Mouse (Mus musculus): ENCODE results near the gene Tpcn1.
A peak's percentile ranks its signal among the peaks of the same experiment; 100 is the strongest.

The Tpcn1 gene

DNA sequence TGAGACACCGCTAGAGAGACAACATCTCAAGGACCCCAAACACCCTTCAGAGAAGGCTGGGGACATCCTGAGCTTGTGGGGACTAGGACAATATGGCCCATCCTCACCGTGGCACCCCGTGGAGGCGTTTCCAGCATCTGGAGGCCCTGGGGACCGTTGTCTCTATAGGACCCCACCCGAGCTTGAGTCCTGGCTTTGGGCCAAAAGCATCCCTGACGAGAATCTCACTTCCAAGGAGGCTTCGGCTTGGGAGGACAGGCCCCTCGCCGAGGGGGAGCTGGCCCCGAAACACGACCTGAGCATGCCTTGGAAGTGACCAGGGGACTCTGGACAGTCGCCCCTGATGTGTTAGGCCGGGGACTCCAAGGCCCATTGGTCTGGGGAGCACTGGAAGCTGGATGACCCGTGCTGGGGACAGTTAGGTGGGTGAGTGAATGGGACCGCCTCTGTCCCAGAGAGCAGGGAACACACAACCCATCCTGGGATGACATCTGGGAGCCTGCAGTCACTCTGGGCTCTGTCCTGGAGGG is 20.8 kb upstream of the Tpcn1 start:
- no peak for DNase-seq (ENCODE audit: low read depth, low spot score)

DNA sequence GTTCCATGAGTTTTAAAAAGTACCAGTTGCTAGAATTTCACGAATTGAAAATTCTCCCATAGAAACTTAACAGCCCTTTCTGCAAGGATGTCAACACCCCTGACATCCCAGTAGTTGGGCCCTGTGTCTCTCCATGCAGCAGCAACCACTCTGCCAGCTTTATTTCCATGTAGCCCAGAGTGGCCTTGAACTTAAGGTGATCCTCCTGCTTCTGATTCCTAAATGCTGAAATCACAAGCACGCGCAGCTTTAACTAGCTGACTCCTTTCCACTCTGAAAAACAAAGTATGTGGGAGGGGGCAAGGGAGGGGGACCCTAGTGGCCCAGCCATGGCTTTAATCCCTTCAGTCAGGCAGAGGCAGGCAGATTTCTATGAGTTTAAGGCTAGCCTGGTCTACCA is 18.9 kb upstream of the Tpcn1 start:
- no peak for DNase-seq (ENCODE audit: low read depth, low spot score)

DNA sequence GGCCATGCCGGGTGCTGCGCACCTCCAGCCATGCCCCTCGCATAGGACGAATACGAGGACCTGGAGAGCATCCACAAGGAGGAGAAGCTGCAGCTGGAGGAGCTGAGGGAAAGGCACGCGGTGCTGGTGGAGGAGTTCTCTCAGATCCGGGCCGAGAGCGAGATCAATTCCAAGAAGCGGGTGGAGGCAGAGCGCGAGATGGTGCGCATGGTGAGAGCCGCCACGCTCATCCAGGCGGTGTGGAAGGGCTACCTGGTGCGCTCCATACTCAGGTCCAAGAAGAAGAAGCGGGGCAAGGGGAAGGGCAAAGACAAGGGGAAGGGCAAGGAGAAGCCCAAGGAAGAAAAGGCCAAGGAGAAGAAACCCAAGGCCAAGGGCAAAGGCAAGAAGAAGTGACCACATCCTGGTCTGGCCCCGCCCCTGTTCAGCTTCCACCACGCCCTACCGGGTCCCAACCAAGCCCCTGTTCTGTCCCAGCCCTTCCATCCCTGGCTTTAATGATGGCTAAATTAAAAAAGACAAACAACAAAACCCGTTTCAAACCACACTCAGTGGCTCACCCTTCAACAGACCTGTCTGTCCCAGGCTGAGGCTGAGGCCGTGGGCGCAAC is 18.2 kb upstream of the Tpcn1 start:
- no peak for DNase-seq (ENCODE audit: low read depth, low spot score)

DNA sequence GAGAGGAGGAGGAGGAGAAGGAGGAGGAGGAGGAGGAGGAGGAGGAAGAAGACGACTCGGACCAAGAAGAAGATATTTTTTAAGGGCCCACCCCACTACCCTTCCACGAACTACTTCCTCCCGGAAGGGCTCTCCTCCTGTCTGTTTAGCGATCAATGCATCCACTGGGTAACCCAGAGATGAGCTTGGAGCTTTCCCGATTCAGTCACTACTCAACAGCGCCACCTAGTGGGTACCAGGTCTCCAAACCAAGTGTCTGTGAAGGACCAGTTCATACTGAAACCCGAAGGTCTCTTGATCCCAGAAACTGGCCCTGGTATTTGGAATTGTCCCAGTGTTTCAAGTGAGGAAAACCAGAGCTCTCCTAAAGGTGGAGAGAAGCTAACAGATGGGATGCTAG is 17.2 kb upstream of the Tpcn1 start:
- peak; percentile 80 for DNase-seq (ENCODE audit: low read depth, low spot score)

DNA sequence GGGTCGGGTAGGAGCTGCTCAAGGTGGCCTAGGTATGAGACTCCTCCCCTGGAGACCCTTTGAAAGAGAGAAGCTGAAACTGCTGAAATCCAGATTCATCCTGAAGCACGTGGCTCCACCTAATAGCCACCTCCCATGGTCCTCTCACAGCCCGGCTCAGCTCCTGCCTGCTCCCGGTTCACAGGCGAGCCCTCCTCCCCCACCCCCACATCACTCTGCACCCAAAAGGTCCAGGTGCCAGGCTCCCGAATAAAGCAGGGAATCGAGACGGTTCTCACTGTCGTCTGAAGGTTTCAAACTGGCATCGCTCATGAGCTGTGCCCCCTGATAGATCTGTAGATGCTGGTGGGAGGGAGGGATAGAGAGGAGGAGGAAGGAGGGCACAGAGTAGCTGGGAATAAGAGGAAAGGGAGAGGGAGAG is 16.8 kb upstream of the Tpcn1 start:
- no peak for DNase-seq (ENCODE audit: low read depth, low spot score)

DNA sequence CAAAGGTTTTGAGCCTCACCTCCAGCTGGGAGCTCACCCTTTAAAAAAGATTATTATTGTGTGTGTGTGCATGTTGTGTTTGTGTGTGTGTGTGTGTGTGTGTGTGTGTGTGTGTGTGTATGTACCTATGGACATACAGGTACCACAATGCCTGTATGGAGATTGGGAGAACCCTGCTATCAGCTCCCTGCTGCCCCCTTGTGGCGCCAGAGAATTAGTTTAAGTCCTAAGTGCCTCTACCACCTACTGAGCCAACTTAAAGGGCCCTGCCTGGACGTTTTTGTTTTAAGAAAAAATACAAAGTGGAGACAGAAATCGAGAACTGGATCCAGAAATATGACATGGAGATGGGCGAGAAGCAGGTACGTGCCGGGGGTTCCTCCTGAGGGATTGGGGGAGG is 16.4 kb upstream of the Tpcn1 start:
- DNase-seq (ENCODE audit: low read depth, low spot score), result peak; percentile 66

DNA sequence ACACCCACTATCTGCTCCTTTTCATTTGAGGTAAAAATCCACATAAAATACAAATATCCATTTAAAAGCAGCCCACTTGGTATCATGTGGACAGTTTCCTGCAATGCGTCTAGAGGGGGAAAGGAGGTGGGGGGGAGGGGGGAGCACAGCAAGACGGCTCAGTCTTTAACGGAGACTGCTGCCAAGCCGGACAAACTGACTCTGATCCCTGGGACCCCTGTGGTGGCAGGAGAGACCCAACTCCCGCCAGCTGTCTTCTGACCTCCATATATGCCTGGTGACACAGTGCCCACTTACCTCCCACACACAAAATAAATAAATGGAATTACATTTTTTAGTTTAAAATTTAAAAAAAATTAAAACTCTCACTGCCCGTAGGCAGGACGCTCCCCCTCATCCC is 15.0 kb upstream of the Tpcn1 start:
- DNase-seq (ENCODE audit: low read depth, low spot score), result no peak

DNA sequence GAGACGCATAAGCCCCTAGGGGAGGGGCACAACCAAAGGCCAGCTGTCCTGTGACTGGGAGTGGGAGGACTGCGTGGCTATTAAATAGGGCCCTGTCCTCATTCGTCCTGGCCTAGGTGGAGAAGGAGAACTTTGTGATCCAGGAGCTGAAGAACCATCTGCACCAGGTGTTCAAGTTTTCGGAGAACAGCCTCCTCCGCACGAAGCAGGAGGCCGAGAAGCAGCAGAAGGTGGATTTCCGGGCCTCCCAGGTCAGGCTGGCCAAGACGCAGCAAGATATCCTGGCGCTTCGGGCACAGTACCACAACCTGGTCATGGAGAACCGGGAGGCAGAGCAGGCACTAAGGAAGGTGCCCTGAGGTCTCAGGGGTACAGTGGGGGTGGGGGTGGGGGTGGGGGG is 13.7 kb upstream of the Tpcn1 start:
- no peak for DNase-seq (ENCODE audit: low read depth, low spot score)

DNA sequence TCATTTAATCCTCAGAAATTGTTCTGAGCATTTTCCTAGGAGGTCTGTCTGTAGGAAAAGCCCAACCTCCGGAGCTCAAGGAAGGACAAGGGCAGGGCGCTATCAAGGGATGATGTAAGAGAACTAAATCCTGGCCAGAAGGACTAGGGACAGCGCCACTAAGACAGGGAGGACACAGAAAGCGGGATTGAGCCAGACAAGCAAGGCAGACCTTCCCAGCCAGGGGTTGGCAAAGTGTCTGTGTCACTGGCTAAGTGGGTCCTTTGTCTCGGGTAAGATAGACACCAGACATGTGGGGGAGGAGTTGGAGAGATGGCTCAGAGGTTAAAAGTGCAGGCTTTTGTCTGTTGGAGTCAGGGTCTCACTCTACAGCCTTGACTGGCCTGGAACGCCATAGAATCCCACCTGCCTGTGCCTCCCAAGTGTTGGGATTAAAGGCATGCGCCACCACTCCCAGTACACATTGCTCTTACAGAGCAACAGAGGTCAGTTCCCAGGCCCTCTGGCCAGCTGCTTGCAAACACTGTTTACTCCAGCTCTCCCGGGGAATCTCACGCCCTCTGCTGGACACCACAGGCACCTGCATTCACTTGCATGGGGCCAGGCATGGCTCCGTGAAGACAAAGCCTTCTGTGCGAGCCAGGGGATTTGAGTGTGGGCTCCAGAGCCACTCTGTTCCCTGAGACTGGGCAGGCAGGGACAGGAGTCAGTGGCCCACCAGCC is 12.6 kb upstream of the Tpcn1 start:
- DNase-seq (ENCODE audit: low read depth, low spot score), result no peak

DNA sequence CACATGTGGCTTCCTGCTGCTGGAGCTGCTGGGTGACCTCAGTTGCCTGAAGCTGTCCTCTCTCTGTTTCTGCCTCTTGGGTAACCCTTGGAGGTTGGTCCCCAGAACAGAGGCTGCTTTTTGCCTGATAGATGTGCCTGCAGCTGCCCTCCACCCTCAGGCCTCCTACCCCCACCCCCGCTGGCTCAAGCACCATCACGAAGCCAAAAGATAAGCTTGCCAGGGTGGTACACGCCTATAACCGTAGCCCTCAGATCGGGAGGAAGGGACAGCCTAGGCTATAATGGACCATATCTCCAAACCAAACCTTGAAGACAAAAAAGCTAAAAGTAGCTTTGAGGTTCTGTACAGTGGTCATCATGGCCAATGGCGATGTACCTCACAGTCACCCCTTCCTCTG is 11.2 kb upstream of the Tpcn1 start:
- no peak for DNase-seq (ENCODE audit: low read depth, low spot score)

DNA sequence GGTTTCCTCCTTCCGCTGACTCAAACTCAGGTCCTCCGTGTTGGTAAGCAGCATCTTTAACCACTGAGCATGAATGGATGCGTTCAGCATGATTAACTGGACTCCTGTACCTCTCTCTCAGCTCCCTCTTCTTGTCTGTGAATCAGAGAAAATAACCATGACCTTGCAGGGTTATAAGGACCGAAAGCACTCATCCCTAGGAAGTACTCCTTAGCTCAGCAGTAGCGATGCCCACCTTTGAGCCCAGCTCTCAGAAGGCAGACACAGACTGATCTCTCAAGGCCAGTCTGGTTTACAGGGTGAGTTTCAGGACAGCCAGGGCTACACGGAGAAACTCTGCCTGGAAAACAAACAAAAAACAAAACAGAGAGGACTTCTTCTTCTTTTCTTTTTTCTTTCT is 6.0 kb upstream of the Tpcn1 start:
- no peak for DNase-seq (ENCODE audit: low read depth, low spot score)

DNA sequence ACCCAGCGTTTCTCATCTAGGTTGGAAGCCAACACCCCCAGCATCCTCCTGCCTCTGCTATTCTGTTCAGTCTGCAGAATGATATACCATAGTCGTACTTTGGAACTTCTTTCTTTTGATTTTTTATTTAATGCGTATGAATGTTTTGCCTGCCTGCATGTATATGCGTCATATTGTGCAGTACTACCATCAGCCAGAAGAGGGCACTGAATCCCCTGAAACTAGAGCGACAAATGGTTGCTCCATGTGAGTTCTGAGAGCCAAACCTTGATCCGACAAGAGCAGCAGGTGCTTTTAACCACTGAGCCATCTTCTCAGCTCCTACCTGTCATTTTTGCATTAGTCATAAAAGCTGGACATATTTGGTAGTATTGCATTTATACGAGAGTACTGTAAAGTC is 3.7 kb upstream of the Tpcn1 start:
- no peak for DNase-seq (ENCODE audit: low read depth, low spot score)

DNA sequence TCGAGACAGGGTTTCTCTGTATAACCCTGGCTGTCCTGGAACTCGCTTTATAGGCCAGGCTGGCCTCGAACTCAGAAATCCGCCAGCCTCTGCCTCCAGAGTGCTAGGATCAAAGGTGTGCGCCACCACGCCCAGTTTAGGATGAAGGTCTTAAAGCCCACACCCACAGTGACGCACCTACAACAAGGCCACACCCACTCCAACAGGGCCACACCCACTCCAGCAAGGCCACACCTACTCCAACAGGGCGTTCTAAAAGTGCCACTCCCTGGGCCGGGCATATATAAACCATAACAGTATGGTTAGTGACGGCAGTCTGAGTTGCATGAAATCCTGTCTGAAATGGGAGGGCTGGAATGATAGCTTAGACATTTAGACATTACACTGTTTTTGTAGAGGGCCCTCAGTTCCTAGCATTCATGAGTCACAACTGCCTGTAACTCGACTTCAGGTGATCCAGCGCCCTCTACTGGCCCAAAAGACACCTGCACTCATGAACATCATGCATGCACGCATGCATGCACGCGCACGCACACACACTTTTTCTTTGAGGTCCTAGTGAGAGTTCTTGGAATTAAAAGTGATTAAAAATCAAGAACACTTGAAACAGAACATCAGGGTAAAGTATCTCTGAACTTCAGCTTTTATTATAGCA is 2.0 kb upstream of the Tpcn1 start:
- no peak for DNase-seq (ENCODE audit: low read depth, low spot score)

DNA sequence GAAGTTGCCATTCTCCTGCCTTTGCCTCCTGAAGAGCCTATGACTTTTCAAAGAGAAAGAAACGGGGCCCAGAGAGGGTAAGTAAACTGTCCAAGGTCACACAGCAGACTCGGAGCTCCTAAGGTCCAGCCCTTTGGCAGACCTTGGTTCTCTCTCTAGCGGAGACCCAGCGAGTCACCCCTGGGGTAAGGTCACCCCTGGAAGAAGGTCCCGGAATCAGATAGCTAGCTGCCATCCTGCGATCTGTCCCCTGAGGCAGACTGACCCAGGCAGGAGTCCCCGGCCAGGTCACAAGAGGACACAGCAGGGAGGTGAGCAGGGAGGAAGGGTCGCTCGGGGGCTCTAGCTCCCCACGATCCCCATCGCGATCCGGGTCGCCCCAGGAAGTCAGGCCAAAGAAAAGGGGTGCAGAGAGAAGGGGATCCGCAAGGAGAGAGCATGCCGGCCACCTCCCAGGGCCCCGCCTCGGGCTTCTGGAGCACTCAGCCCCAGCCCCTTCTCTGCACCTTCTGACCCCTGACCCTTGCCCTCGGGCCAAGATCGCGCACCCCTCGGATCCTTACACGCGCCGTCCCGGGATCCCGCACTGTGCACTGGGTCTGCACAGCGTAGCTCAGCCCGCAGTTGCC is 419 bp downstream of the Tpcn1 start:
- no peak for DNase-seq (ENCODE audit: low read depth, low spot score)

DNA sequence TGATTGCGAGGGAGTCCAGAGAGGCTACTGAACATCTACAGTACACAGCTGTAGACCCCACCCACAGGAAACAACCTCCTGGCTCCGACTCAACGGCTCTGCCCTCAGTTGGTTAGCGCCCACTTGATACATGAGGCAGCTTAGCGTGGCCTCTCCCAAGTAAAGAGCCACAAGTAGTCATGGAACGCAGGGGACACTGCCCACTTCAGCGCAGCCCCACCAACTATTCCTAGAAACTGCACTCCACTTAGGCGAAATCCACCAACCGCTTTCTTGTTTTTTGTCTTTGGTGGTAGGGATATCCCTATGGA is 902 bp downstream of the Tpcn1 start:
- DNase-seq (ENCODE audit: low read depth, low spot score), result no peak

DNA sequence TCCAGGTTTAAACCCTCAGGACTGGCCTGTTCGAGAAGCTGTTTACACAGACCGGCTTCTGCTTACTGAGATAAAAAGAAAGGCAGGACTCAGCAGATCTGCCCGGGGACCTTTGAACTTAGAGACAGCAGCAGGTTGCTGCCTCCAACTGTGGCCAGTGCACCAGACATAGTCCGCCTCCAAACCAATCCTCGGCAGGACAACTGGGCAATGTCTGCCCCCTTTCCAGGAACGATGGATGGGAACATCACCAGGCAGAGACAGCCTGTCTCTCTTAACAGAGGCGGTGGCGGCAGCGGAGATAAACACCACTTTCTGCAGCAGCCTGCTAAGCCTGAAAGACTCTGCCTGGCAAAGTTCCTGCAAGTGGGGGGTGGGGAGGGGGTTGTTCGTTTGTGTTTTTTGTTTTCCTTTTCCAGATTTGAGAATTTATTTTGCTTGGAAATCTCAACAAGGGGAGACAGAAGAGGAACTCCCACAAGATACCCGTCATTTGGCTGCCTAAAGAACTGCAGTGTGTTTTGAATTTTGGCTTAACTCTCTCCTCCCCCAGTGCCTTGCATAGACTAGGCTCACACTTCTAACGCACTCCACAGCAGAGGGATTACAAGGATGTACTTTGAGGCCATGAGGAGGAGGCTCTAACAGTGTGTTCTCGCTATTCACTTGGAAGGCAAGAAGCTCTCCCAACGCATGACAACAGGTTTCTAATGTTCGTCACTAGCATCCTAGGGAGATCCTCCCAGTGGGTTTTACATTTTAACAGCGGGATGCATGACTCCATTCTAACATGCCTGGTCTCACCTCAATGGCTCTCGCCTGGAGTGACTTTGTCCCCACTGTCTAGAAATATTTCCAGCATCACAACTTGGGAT is 1.5 kb downstream of the Tpcn1 start:
- no peak for DNase-seq (ENCODE audit: low read depth, low spot score)

DNA sequence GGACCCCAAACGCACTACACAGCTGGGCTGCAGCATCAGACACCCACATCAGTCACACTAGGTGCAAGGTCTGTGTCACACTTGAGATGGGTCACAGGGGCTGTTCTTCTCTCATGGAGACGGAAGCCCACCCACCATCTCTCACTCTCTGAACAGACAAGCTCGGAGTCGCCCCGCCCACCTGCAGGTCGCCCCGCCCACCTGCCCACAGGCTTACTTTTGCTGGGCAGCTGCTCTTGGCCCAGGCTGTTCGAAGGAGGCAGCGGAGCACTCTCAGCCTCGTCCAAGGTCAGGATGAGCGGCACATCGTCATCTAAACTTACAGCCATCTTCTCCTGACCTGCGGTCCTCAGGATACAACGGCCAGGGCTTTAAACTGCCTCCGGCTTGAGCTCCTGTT is 3.5 kb downstream of the Tpcn1 start:
- DNase-seq (ENCODE audit: low read depth, low spot score), result no peak

DNA sequence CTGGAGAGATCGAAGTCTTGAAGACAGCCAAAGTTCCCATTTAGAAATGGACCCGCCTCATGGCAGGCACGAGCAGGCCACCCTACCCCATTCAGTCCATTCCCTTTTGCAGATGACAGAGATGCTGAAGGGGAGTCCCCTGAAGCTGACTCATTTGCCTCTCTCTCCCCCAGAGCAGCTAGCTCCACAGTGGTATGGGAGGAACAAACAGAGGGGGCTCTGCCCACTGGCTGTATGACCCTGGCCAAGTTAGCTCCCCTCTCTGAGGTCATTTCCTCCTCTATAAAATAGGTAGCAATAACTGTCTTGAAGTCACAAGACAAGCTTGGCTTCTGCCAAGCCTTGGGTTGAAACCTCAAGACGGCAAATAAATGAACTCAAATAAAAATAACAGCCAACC is 5.0 kb downstream of the Tpcn1 start:
- no peak for DNase-seq (ENCODE audit: low read depth, low spot score)

DNA sequence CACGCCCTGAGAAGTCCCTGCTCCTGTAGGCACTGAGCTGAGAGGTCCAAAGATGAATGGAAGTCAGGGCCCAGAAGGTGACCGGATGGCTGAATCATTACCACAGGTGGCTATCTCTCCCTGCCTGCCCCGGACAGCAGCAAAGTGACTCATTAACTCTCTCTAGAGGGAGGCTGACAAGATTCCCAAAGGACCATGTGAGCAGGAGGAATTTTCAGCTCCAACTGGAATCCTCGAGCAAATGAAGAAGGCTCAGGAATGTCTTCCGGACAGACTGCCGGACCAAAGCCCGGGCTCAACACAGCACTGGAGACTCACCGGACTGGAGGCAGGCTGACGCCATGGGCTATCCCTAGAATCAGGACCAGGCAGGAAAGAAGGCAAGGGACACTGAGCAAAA is 6.5 kb downstream of the Tpcn1 start:
- no peak for DNase-seq (ENCODE audit: low read depth, low spot score)

DNA sequence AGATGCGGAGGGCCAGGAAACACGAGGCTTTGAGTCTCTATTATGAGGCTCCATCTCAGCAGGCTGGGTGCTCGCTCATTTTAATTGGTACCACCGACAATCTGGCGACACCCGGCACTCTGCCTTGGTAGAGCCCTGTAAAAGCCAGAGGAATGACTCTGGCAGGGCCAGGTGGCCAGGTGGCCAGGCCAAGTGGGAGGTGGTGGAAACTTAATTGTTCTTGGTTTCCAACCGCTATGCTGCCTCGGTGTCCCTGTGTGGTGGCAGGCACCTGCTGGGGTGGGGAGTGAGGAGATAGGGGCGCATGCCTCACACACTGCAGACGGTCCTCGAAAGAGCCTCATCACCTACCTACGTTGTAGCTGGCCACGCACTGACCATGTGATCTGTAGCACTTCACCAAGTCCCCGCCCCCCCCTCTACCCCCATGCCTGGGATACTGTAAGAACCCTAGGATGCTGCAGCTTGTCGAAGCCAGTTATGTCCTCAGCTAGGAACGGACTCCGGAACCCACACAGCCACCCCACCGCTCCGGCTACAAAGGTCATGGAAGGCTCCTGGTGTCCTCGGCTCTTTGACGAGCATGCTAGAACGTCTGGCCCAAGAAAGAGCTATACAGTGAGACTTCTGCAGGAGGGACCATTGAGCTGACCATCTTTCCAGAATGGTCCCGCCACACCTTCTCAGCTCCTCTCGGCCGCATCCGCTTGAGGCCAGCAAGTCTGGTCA is 8.4 kb downstream of the Tpcn1 start:
- no peak for DNase-seq (ENCODE audit: low read depth, low spot score)

All from retina, adult 2 months (tissue).